Mouse (Mus musculus): Measurements from ENCODE around the gene Eif5a2.

The Eif5a2 gene

GRCm38 (mm10) chr3:28808039-28808643 is 27.1 kb downstream of the Eif5a2 start:
- DNase-seq (ENCODE audit: low read depth, low spot score) = no peak

- no peak for DNase-seq (ENCODE audit: low read depth, low spot score)
Observed at GRCm38 (mm10) chr3:28811441-28811840, 30.4 kb downstream of the Eif5a2 start.

- DNase-seq (ENCODE audit: low read depth, low spot score) = peak; percentile 19
Observed at GRCm38 (mm10) chr3:28814361-28814760, 33.3 kb downstream of the Eif5a2 start.

DNA sequence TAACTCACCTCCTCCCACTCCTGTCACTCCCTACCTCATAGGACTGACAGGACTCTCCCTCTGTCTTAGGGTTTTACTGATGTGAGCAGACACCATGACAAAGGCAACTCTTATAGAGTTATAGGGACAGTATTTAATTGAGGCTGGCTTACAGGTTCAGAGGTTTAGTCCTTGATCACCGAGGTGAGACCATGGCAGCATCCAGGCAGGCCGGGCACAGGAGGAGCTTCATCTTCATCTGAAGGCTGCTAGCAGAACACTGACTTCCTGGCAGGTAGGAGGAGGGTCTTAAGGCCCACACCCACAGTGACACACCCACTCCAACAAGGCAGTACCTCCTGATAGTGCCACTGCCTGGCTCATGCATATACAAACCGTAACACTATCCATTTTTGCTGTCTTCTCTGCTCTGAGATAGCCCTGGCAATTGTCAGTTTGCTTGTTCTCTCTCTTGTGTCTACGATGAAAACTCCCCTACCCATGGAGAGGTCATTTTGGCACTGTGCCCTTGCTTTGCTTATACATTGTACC is 35.0 kb downstream of the Eif5a2 start:
- DNase-seq (ENCODE audit: low read depth, low spot score) = no peak

DNA sequence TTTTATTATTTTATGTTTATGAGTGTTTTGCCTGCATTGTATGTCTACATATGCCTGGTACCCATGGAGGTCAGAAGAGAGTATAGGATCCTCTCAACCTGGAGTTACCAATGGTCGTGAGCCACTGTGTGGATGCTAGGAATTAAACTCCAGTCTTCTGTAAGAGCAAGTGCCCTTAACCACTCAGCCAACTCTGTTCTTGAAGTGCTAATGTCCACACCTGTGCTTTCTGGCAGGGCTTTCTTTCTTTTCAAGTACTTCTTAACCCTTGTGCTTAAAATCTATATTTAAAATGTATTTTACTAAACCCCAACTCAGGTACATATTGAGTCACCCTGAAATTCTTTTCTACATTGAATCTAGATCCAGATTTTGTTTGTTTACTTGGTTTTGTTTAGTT is 45.2 kb downstream of the Eif5a2 start:
- DNase-seq (ENCODE audit: low read depth, low spot score) = no peak

- DNase-seq (ENCODE audit: low read depth, low spot score) = no peak
Observed at GRCm38 (mm10) chr3:28827605-28828004, 46.5 kb downstream of the Eif5a2 start.

DNA sequence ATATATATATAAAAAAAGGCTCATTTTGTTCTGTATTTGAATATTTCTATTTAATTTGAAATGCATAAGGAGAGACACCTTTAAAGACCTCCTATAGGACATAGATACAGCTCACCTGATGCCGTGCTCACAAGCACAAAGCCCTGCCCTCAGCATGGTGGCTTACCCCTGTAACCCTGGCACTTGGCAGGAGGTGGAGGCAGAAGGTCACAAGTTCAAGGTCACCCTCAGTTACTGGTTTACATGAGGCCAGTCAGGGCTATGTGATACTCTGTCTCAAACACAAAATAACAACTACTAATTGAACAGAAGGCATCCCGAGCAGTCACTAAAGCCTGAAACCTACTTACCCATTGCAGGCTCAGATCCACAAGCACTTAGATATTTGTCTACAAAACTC is 48.4 kb downstream of the Eif5a2 start:
- DNase-seq (ENCODE audit: low read depth, low spot score) = no peak

DNA sequence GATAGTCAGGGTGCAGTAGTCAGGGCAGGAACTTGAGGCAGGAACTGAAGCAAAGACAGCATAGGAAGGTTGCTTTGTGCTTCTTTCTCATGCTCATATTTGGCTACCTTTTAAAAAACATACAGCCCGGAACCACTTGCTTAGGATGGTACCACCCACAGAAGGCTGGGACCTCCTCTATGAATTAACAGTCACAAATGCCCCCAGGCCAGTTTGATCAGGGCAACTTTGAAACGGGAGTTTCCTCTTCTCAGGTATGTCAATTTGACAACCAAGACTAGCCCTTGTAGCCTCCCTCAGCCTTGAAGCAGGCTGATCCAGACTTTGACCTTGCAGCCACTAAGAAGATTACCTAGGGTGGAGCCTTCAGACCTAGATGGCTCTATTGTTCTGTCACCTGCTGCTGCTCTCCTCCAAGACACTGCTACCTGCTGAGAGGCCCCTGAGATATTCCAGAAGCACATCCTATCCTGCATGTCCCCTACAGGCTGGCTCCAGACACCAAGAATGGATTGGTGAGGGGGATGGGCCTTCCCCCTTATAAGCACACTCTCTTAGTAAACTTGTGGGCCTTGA is 55.8 kb downstream of the Eif5a2 start:
- no peak for DNase-seq (ENCODE audit: low read depth, low spot score)

GRCm38 (mm10) chr3:28841886-28842649 is 61.0 kb downstream of the Eif5a2 start:
- no peak for DNase-seq (ENCODE audit: low read depth, low spot score)

DNA sequence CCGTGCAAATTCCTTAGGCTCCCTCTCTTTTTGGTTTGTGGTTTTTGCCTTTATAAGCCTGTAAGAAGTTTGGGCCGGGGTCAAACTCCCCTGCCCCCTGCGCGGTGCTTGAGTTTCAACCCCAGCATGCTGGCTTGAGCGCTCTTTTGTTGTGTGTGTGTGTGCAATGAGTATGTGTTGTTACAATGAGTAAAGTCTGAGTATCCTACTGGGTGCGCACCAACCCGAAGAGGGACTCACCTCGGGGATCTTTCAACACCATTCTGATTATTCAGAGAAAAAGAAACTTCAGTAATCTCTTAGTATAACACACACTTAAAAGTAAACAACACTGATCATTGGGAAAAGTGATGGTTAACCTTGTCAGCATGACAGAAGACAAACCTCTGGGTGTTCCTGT is 62.2 kb downstream of the Eif5a2 start:
- no peak for DNase-seq (ENCODE audit: low read depth, low spot score)

- DNase-seq (ENCODE audit: low read depth, low spot score) = no peak
Observed at GRCm38 (mm10) chr3:28847115-28847514, 66.0 kb downstream of the Eif5a2 start.
